Mouse (Mus musculus) gastrocnemius, postnatal 25 days (tissue): ENCODE measurements around the gene Ppp1r7. TPM values are rescaled to one million over a fixed set of nuclear protein-coding genes. Genes with fewer than 3 reads are reported as not detected.
"Not testable (repeated sequence)": the region's sequence is repeated elsewhere in the genome, so short reads cannot be mapped to it uniquely, and the experiment has no call there.

ENCODE experiments used
- DNase-seq: peaks from one replicate; pipeline ENCODE4 v3.0.0; 2022
- long read RNA-seq, 2 experiments: library from polyadenylated mRNA; stranded (forward); transcript quantifications; one replicate each; pipeline ENCODE4 v2.0.0; 2021
- total RNA-seq, 2 experiments: library from RNA; stranded (reverse); gene quantifications; 1 replicate in 1 of 2; 2 replicates in 1 of 2; pipeline ENCODE4 v1.2.3; 2021

Ppp1r7 gene
- total RNA-seq = 10 to 100 TPM; 15.8 to 17.5 TPM
- long read RNA-seq, experiment 1, full-length matches to known transcripts = 30 of 35 reads
- long read RNA-seq, experiment 1, partial matches to known transcripts = 2 of 35 reads
- long read RNA-seq, experiment 1, other reads (novel, unspliced or antisense) = 3 of 35 reads
- long read RNA-seq, experiment 2, full-length matches to known transcripts = 31 of 33 reads
- long read RNA-seq, experiment 2, partial matches to known transcripts = 1 of 33 reads
- long read RNA-seq, experiment 2, other reads (novel, unspliced or antisense) = 1 of 33 reads

DNA sequence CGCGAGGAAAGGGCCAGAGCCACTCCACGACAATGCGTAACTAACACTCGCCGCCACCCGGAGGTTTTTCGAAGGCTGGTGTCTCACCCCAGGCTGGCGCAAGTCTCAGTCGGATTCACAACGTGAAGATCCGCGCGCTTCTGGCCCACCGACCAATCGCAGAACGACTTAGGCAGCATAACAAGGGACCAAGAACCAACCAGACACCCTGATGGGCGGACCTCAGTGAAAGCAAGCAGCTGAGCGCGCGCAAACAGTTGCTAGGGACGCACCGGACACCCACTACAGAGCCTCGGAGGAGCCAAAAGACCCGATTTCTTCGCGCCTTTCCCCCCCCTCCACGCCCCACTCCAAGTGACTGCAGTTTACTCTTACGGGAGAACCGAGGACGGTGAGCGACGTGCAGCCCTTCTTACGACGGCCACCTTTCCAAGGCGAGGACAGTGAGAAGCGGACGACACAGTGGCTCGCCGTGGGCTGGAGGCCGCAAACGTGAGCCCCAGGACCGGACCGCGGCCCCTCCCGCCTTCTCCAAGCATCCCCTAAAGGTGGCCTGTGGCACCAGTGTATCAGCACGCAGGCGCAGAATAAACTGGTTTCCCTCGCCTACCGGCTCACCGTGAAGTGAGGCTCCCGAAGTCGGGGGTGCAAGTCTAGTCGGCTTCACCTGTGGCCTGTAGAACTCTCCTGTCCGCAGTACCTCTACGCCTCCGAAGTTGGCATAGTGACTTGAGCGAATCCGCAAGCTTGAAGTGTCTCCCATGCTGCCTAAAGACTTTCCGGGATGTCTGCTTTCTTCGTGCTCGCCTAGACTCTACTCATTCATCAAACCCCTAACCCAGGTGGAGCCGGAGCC lies at the start of gene Ppp1r7, which contains the start of gene Pask:
Ppp1r7 (plus strand) TSS at position 207 of the 856 bp plus-strand sequence.
Pask (minus strand) TSS at position 835 of the 856 bp plus-strand sequence.
- peak; percentile 94 for DNase-seq

DNA sequence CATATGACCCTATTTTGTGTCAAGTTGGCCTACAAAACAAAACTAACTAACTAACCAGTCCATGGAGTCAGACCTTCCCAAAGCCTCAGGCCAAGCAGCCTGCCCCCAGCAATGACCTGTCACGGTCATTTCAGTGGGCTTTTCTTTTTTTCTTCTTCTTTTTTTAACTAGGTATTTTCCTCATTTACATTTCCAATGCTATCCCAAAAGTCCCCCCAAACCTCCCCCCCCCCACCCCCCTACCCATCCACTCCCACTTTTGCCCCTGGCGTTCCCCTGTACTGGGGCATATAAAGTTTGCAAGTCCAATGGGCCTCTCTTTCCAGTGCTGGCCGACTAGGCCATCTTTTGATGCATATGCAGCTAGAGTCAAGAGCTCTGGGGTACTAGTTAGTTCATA lies 48.2 kb upstream of the Ppp1r7 start:
- DNase-seq = not testable (repeated sequence)

DNA sequence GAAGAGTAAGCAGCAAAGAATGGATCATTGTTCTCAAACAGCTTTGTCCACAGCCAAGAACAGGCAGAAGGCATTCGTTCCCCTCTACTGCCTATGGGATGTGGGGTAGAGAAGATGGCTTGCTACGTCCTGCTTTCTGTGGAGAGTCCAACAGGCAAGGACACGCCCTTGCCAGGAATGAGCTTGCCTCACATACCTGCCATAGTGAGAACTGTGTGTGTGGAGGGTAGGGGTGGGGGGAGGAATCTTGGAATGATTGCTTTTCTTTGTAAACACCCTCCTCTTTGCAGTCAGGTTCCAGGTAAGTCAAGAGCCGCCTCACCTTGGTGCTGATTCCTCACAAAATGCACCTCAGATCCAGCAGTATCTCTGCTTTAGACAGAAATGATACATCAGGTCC lies 42.9 kb upstream of the Ppp1r7 start:
- no peak for DNase-seq

DNA sequence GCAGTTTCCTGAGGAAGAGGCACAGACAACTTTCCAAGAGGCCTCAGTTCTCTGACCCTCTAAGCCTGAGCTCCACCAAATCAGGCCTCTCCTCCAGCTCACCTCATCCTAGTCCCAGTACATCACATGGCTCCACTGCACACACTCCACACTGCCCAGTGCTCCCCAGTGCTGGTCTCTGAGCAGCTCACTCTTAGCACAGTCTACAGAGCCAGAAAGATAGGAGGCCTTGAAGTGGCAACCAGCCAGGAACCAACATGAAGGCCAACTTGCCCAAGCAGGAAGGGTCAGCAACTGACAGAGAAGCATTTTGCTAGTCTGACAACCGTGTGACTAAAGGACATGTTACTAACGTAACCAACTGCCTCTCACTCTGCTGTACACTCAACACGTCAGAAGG lies 42.1 kb upstream of the Ppp1r7 start:
- DNase-seq = no peak

DNA sequence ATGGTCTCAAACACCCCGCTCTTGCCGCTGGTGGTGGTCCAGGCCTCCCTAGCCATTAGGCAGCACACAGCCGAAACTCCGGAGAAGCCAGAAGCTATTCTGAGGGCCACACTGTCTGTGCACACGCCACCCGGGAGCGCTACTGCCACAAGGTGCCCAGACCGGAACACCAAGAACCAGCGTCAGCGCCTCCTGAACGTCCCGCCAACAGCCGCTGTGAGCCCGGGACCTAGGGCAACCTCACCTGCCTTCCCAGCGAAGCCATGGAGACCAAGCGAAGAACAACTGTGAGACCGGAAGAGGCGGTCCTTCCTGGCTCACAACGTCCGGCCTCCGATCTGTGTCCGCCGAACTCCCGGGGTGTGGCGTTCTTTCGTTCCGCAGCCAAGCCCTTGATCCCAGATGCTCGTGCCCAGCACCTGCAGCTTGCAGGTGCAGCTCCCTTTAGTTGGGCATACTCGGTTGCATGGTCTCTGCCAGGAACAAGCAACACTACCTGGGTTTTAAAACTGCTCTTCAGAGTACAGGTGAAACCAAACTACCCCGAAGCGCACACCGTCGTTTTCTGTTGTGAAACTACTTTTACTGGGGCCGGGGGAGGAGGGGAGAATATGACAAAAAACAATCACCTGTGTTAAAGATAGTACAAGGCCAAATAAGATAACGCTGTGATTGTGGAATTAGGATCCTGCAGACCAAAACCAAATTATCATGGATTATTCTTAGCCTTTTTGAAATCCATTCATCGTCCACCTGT lies 36.9 kb upstream of the Ppp1r7 start, which contains the start of gene Mterf4:
Mterf4 (minus strand) TSS at position 335 of the 757 bp plus-strand sequence.
- DNase-seq = peak; percentile 70

DNA sequence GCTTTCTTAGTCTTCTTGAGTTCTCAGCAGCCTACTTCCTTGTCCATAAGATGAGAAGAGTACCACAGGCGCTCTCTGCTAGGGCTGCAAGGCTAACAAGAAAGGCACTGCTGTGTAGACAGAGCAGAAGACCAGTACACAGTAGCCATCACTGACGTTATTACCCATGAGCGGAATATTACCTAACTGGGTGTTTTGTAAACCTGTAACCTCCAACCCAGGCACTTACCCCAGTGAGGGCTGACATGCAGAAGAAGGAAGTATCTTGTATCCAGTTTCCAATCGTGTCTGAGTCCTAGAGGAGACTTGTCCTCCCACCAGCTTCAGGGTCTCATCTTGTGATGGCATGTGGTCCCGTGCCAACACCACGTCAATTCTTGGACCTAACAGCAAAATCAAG lies 18.7 kb upstream of the Ppp1r7 start:
- no peak for DNase-seq

DNA sequence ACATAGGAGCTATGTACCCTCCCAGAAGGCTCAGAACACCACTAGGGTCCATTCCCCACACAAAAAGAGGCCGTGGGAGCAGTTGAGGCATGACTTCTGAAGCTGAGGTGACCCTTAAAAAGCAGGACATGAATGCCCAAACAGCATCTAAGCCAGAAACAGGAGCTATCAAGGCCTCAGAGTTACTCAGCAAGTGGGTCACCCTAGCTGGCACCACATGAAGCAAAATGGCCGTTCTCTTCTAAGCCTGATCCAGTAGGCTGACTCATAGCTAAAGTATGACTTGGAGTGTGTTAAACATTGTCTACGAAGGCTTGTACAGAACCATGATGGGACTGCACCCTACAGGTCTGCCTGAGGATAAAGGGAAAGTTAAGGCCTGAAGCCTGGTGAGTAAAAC lies 16.2 kb upstream of the Ppp1r7 start:
- no peak for DNase-seq

DNA sequence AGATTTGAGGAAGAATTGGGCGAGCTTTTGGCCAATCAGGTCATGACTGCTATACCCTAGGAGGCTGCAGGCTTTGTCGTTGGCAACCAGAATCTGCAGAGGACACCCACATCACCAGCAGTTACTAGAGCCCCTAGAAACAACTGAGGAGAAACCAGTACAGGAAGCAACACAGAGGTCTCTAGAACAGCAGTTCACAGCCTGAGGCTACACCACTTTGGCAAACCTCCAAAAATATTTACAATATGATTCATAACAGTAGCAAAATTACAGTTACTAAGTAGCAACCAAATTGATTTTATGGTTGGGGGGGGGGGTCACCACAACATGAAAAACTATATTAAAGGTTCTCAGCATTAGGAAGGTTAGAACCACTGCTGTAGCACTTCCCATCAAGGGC lies 8.0 kb upstream of the Ppp1r7 start:
- DNase-seq = no peak

DNA sequence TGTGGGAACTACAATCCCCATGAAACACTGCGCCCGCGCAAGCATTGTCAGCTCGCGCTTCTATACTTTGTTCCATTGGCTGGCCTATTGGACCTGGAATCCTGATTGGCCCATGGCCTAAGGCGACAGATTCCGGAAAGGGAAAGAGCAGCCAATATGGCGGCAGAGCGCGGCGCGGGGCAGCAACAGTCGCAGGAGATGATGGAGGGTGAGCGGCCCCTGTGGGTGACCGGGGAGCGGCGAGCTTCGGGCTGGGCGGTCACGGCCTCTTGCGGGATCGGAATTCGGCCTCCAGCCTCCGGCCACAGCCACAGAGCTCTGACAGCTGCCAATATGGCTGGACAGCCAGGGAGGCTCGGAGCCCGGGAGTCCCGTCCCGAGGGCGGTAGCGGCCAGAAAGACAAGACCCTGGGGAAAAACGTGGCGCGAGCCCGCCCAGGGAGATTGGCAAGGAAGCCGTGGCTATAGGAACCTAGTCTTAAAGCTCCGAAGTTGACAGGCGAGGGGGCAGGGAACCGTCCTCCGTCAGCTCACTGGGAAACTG lies 922 bp downstream of the Ppp1r7 start:
- peak; percentile 92 for DNase-seq

DNA sequence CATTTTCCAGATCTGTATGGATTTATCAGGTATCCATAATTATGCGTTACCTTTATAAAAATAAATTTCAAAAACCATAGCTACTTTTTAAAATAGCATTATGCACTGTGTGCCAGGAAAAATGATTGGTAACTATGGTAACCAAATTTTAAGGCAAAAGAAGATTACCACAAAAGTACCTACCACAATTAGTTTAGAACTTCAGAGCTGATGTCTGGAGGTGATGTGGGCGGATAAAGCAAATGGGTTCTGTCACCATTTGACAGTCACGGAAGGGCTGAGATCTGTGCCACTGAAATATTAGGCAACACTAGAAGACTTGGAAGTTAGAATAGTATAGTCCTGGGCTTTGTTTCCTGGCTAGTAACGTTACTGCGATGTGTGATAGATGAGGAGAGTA lies 4.5 kb downstream of the Ppp1r7 start:
- no peak for DNase-seq

DNA sequence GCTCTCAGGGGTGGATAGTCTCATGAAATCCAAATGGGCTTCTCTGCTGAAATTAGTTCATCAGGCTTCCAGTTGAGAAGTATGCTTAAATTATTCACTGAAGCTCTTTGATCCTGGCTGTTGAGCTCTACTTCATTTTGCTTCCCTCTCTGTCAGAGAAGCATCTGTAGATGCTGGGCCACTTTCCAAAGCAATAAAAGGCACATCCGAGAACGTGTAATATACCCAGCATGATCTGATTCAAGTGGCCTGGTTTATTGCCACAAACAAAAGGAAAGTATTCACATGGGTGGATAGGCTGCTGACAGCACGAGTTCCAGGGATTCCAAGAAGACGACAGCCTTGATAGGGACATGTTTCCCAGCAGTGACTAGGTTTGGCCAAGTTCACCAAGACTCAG lies 7.0 kb downstream of the Ppp1r7 start:
- no peak for DNase-seq

DNA sequence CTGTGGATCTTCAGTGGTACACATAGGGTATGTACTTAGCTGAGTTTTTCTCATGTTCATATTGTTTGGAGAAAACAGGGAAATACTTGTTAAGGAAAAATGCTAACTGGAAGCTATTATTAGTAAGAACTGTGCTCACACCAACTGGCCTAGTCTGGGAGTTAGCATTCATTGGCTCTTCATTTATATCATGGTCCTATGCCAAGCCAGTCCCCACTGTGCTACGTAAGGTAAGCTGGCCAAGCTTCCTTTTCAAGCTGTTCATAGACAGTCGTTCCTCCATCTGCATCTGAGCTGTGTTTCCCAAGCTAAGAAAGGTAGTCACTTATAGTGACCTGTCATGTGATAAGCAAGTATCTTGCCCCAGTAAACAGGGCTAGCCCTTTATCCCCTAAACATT lies 10.1 kb downstream of the Ppp1r7 start:
- no peak for DNase-seq

DNA sequence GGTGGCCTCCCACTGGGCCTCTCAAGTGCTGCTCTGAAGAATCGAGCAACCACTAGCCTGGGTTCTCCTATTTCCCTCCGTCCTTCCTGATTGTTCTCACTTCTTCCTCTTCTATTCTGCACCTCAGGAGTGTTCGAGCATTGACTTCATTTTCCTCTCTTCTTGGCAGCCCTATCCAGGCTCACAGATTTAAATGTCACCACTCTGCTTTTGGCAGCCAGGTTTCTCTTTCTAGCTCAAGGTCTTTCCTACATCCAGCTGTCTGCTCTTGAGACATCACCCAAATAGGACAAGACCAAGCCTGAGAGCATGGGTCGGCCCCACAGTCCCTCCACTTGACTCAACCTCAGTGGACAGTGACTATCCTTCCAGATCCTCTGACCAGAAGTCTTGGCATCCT lies 20.0 kb downstream of the Ppp1r7 start:
- DNase-seq = no peak

DNA sequence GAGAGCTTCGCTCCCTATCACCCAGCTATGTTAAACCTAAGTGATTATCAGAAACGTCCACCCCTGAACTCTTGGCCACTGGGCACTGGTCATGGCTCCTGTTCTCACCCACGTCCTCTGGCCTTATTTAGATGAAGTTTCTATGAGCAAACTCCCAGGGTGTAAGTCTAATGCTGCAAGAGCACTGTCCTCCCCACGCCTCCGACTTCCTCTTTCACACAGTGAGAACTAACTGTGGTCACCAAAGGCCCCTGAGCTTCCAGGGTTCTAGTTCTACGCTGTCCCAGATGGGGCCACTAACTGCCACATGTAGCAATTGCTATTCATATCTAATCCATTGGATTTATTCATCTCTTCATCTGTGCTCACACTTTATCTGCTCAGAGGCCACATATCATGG lies 23.0 kb downstream of the Ppp1r7 start:
- no peak for DNase-seq

DNA sequence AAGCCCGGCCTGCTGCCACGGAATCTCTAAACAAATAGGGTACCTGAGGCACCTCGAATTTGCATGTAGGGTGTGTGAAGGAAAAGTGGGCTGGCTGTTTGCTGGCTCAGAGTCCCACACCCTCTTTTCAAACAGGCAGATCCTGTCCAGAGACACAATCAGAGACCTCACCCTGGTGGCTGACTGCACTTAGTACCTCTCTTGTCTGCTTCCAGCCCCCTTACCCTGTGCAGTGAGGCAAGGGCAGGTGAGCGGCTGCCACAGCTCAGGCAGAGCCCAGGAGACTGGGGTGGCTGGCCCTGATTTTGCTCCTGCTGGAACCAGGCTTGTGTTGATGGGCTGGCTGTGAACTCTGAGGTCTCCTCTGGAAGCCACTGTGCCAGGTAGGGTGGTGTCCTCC lies 31.0 kb downstream of the Ppp1r7 start, which contains the start of gene Ano7:
Ano7 (plus strand) TSS at position 266 of the 400 bp plus-strand sequence.
- no peak for DNase-seq

DNA sequence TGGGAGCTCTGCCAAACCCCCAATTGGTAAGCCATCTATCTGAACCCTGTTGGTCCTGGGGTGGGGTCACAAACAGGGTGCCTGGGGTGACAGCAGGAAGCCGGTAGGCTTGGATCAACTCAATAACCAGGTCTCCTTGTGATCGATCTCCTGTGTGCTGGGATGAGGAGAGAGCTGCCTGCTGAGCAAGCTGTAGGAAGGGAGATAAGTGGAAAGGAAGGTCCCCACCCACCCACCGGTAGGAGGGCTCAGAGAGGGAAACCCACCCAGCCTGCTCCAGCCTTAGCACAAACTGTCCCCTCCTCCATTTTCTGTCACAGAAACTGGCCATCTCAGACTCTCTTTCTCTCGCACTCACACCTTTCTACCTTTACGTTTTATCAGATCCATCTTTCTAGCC lies 34.7 kb downstream of the Ppp1r7 start:
- no peak for DNase-seq

DNA sequence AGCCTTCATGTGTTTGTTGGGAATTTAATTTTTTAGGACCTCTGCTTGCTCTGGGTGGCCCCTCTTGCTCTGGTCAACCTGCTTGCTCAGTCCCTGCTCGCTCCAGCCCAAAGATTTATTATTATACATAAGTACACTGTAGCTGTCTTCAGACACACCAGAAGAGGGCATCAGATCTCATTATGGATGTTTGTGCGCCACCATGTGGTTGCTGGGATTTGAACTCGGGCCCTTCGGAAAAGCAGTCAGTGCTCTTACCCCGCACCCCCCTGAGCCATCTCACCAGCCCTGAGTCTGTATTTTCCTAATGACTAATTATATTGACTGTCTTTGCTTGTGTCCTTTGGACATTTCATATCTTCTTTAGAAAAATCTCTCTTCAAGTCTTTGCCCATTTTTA lies 36.5 kb downstream of the Ppp1r7 start:
- DNase-seq = no peak

DNA sequence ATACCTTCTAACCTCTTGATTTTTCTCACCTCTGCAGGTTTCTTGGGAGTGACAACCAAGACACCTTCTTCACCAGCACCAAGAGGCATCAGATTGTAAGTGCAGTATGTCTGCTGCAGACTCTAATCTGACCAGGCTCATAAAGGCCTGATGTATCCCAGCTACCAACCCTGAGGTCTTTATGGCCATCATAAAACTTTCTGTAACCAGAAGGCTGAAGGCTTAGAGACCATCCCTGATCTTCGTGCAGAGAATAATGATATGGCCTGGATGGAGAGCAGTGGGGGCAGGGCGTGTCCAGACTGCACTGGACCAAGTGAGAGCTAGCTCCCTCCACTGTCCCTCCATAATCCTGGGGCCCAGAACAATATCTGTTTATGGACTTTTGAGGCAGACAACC lies 44.5 kb downstream of the Ppp1r7 start:
- DNase-seq = no peak

DNA sequence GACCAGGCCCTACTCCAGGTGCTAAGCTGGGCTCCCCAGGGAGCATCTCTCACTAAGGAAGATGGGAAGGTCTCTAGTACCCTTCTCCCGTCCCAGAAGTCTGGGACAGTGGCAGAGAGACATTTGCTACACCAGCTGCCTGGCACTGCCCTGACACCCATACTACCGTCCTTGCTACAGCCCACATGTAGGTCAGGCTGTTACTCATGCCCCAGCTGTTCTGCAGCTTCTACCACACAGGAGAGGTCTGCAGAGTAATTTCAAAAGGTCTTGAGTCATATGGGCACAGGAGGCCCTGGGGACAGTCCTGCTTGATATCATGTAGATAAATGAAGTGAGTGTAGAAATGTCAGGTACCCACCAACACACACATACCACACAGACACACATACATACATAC lies 46.3 kb downstream of the Ppp1r7 start:
- no peak for DNase-seq

DNA sequence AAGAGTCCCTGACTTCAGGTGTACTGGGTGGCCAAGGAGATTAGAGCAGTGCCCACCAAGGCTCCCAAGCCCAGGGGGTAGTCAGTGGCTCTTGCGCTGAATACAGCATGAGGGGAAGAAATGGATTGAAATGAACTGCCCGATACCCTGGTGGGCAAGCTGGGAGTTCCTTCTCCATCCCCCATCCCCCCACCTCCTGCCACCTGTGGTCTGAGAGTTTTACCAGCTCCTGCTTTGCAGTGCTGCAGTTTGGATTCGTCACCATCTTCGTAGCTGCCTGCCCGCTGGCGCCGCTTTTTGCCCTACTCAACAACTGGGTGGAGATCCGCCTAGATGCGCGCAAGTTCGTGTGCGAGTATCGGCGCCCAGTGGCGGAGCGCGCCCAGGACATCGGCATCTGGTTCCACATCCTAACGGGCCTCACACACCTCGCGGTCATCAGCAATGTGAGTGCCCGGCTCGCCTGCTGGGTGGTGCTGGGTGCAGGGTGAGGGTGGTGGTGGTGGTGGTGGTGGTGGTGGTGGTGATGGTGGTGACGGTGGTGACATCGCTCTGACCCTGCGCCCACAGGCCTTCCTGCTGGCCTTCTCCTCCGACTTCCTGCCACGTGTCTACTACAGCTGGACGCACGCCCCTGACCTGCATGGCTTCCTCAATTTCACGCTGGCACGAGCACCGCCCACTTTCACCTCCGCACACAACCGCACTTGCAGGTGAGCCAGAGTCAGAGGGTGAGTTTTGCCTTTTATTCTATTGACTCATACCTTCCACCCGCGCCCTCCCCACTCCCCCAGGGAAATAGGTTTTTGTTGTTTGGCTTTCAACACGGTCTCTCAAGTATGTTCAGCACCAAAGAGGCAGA lies 58.8 kb downstream of the Ppp1r7 start:
- DNase-seq = no peak

DNA sequence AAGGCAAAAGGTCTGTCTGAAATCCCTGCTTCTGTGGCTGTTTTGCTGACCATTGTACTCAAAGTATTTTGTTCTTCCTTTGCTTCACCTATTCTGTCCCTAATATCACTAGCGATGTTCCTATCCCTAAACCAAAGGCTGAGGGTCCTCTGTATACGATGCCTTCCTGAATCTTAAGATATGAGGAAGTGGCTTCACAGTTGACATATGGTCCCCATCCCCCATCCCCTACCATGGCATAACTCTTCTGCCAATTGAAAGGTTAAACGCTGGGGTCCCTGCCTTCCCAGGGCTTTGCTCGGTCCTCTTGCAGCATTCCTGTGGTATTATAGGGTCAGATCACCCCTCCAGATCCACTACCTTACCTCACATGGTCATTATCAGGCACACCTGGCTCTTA lies 60.7 kb downstream of the Ppp1r7 start:
- no peak for DNase-seq
